Mouse (Mus musculus): ENCODE measurements around the gene Tsen2. TPM values are rescaled to one million over a fixed set of nuclear protein-coding genes. Genes with fewer than 3 reads are reported as not detected.

The Tsen2 gene
- 5.8 and 29.2 TPM in 2 replicates for polyA plus RNA-seq (2012)

DNA sequence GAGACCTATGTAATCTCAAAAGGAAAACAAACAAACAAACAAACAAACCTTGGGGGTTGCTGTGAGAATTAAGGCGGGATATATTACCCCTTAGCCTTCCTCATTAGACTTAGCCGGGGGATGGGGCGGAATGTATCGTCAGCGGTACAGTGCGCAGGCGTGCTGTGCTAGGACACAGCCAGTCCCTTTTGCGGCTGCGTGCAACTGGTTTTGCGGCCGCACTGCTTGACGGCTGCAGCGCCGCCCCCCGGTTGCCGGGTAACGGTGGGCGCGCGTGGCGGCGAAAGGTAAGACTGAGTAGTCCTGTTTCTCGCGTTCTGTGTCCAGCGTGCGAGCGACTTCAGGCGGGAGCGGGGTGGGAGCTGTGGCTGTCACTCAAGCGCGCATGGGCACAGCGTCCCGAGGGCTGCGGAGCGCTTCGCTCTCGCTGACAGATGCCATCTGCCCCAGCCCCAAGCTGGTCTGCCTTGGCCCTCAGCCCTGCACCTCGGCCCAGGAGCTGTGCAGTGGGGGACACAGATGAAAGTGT, at the start of gene Tsen2:
Tsen2 (plus strand) TSS at position 223 of the 529 bp plus-strand sequence.
- TF ChIP-seq GATA1 (IDR thresholded peaks at IDR 0.05; ENCODE audit: low read length), result no peak

DNA sequence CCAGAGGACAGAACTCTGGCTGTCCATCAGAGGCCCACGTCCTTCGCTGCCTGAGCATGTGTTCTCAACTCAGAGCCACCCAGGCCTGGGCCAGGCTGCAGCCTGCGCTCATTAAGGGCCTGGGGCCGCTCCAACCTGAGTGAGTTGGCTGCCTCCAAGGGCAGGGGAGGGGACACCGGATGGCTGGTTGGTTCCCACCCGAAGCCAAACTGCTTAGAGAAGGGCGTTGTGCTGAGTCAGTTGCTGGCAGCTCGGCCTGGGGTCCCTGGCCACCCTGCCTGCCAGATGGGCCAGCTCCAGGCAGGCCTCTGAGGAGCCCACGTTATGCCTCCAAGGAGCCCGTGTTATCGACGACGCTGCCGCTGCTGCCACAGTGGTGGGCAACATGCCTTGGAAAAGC, 44.9 kb upstream of the Tsen2 start:
- TF ChIP-seq GATA1 (IDR thresholded peaks at IDR 0.05; ENCODE audit: low read length), result no peak

DNA sequence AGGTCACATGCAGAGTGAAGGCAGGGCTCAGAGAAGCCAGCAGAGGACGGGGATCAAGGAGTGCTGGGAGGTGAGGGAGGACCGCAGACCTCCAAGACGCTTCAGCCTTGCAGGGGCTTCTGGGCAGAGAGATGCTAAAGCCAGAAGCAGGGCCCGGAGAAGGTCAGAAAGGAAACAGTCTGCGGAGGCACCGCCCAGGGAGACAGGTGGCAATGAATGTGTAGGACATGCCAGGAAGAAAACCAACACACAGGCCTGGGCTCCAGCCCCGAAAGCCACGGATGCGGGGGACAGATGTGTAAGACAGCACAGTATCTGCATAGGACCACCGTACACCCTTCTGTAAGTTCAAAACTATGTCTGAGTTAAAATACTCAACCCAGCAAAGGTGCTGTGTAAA, 44.2 kb upstream of the Tsen2 start:
- TF ChIP-seq GATA1 (IDR thresholded peaks at IDR 0.05; ENCODE audit: low read length), result no peak

DNA sequence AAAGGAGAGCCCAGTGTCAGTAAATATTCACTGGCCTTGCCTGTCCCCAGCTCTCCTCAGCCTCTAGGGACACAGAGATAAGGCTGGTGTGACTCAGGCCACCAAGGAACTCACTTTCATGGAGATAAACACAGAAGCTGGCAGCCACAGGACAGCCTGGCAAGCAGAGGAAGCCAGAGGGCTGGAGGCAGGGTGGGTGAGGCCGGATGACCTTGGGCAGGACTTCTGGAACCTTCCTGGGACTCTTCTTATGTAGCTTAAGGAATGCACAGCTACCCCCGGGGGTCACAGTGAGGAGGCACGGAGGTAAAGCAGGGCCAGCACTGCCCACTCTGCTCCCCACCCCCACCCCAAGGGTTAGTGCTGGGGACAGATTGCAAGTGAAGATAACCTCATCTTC, 43.3 kb upstream of the Tsen2 start:
- TF ChIP-seq GATA1 (IDR thresholded peaks at IDR 0.05; ENCODE audit: low read length), result no peak

DNA sequence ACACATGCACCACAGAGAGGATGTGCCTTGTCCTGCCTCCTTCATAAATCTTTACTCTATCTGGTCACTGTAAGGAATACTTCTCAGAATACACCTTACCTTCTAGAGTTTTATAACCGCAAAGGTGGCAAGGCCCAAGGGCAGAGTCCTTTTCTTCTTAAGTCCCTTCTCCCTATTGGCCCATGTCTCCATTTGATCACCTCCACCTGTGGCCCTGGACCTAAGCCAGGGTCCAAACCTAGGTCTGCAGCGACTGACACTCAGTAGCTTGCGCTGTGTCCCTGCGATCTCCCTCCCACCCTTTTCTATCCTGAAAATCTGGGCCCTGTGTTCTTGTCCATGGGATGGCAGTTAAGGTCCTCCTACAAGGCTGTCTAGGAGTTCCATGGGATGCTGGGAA, 41.4 kb upstream of the Tsen2 start:
- TF ChIP-seq GATA1 (IDR thresholded peaks at IDR 0.05; ENCODE audit: low read length), result no peak

DNA sequence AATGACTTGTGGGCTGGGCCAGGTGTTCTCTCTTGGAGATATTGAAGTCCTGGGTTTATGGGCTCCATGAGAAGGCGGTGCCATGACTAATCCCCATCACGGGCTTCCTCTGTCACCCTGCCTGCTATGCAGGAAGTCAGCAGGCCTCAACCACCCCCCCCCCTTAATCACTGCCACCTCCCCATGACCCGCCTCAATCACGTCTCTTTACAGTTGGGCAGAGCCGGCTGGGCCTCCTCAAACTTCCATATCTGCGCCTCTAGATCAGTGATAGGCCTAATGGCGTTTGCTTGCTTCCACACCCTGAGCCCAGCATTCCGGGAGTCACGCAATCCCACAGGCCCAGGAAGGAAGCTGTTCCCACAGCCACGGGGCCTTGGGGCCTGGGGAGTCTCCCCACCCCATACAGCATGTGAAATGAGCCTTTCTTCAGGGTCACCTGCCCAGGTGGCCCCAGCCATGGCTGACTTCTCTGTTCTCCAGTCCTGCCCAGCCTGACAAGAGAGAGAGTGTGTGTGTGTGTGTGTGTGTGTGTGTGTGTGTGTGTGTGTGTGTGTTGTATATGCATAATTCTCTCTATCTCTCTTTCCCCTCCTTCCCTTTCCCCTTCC, 40.8 kb upstream of the Tsen2 start:
- TF ChIP-seq GATA1 (IDR thresholded peaks at IDR 0.05; ENCODE audit: low read length), result no peak

DNA sequence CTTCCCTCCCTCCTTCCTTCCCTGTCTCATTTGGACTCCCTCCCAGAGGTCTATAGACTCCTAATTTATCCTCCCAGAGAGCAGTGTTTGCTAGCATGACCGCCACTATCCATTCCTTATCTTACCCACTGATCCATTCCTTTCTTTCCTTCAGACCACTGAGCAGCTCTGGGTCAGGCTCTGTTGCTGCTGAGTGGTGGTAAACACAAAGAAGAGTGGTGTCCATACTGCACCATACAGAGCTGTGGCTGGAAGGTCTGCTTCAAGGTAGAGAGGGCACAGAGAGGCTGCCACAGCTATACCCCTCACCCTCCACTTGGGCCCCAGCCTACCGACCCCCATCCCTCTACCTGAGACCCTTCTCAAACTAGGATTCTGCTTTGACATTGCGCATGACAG, 40.3 kb upstream of the Tsen2 start:
- TF ChIP-seq GATA1 (IDR thresholded peaks at IDR 0.05; ENCODE audit: low read length), result no peak

DNA sequence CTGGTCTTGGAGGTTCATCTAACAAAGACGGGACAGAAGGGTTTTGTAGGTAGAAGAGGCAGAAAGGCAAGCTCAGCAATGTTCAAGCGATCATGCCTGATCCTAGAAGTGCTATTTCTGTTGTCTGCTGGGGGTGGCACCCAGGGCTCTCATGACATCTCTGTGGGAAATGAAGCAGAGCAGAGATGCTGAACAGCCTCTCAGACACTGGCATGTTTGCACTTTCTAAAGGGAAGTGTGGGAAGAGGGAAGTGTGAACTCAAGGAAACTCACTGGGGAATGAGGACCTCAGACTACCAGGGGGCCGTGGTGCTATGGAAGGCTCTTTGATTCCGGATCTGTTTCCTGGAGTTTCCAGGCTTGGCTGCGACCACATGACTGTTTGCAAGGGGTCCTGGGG, 39.5 kb upstream of the Tsen2 start:
- no peak for TF ChIP-seq GATA1 (IDR thresholded peaks at IDR 0.05; ENCODE audit: low read length)

DNA sequence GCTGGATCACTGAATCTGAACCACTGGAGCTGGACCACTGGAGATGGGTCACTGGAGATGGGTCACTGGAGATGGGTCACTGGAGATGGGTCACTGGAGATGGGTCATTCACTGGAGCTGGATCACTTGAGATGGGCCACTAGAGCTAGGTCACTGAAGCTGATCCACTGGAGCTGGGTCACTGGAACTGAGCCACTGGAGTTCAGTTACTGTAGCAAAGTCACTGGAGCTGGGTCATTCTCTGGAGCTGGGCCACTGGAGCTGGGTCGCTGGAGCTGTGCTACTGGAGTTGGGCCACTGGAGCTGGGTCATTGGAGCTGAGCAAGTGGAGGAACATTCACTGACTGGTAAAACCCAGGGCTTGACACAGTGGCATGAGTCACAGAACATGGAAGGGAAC, 38.0 kb upstream of the Tsen2 start:
- no peak for TF ChIP-seq GATA1 (IDR thresholded peaks at IDR 0.05; ENCODE audit: low read length)

DNA sequence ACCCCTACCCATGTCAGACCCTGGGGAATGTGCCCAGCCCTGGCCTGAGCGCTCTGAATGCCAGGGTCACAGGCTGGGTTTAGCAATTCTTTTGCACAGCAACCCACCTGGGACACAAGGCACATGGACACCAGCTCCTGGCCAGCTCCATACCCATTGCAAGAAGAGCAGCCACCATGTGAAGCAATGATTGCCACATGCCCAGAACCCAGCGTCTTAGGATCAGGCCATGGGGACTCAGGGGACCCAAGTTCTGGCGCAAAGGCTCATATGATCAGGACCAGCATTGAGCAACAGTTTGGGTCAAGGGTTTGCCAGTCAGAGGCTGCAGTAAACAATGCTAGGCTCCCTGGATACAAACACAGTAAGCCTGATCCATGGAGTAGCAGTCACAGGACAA, 33.0 kb upstream of the Tsen2 start:
- TF ChIP-seq GATA1 (IDR thresholded peaks at IDR 0.05; ENCODE audit: low read length), result no peak

DNA sequence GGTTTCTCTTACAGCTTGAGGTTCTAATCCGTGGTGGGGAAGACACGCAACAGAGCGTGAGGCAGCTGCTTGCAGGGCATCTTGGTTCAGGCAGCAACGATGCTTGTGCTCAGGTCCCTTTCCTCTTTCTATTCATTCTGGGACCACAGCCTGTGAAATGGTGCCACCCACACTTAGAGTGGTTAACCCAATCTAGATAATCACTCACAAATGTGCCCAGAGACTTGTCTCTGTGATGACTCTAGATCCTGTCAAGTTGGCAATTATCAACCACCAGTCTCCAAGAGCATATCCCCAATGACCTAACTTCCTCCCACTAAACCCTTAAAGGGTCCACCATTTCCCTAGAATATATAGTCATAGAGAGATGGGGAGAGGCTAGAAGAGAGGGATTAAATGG, 31.3 kb upstream of the Tsen2 start:
- no peak for TF ChIP-seq GATA1 (IDR thresholded peaks at IDR 0.05; ENCODE audit: low read length)

DNA sequence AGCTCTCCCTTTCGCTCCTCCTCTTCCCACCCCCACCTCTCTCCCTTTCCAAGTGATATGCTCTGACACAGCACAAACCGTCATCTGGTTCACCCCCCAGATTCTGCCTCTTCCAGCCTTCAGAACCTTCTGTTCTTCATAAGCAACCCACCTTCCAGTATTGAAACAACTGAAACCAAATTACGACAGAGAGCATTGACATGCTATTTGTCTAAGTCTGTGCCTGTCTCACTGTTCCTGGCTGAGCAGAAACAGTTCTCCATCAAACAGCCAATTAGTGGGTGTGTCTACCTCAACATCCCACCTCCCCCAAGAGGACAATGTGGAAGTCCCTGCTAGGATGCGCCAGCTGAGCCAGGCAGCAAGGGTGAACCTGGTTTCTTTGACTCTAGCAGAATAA, 26.6 kb upstream of the Tsen2 start:
- no peak for TF ChIP-seq GATA1 (IDR thresholded peaks at IDR 0.05; ENCODE audit: low read length)

DNA sequence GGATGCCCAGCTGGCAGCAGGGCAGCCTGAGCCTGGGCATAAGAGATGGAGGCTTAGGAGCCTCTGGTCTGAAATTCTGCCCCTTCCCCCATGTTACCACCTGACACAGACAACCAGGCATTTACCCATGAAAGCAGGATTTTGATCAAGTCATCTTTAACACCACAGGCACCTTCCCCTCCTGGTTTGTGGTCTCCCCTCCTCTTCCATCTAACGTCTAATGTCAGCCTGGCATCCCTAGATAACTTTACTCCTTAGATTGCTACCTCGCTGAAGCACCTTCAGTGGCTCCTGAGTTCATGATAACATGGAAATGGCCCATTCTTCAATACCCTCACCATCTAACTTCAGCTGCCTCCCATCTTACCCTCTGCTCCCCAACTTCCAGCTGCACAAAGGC, 26.1 kb upstream of the Tsen2 start:
- peak; percentile 51 for TF ChIP-seq GATA1 (IDR thresholded peaks at IDR 0.05; ENCODE audit: low read length)

DNA sequence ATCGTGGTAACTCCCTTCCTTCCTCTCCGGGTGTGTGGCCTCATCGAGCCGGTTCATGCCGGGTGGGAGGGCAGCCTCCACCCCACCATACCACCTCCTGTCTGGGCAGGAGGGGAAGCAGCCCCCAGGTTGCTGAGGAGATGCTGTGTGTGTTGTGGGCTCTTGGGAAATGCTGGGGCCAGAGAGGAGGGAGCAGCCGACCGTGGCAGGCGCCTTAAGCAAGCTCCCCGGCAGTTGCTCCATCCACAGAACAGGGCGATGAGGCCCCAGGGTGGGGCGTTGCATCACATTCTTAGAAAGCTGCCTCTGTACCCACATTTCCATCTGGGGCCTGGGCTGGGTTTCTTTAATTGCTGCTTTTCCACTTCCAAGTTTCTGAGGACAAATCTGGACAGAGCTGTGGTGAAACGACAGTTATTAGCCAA, 25.2 kb upstream of the Tsen2 start:
- no peak for TF ChIP-seq GATA1 (IDR thresholded peaks at IDR 0.05; ENCODE audit: low read length)

DNA sequence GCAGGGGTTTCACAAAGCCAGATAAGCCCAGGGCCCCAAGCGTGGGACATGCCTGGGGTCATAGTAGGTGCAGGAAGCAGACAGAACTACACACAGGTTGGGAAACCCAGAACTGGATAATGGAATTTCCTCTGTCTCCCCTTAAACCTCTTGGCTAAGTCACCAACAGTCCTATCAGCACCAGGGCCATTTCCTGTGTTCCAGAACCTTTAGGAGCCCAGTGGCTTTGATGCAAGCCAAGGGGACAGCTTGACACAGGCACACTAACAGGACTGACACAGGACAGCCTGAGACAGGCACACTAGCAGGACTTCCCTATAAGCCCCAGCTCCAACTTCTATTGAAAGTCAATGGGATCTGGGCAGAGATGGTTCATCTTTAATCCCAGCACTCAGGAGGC, 22.5 kb upstream of the Tsen2 start:
- TF ChIP-seq GATA1 (IDR thresholded peaks at IDR 0.05; ENCODE audit: low read length), result no peak

DNA sequence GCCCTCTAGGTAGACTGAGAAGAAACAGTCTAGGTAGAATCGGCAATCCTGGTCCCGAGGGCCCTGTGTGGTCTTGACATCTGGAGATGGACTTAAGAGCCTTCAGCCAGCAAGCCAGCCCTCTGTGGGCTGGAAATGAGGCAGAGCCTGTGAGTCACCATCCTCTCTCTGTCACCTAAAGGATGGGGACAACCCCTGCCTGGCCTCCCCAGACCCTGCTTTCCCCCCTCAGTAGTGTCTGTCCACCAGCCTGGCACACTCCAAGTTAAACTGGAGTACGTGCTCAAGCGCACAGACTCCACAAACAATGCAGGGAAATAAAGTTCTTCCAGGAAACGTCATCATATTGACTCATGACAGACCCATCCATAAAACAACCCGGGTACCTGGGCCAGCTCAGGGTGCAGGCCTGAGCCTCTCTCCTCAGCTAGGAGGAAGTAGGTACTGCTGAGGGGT, 21.7 kb upstream of the Tsen2 start:
- TF ChIP-seq GATA1 (IDR thresholded peaks at IDR 0.05; ENCODE audit: low read length), result no peak

DNA sequence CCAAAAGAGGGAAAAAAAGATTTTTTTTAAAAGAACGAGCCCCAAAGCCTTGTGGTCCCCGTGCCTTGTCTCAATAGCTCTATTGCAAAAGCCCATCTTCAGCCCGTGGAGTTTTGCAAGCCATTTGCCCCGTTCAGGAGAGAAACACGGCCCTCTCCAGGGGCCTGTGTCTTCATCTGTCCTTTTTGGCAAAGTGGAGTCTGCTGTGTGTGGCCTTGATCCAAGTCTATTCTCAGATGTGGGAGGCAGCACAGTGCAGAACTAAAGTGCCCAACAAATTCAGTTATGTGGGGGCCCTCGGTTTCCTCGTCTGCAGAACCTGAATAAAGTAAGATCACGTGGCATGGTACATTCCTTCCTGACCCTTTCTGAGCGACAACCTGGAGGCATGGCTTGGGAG, 21.3 kb upstream of the Tsen2 start:
- no peak for TF ChIP-seq GATA1 (IDR thresholded peaks at IDR 0.05; ENCODE audit: low read length)
